Mouse (Mus musculus) kidney, adult 2 months (tissue): ENCODE measurements around the gene Atxn3.

Experiments
- CTCF ChIP-seq: fragments of 200-500 bp; conservative IDR thresholded peaks from 2 replicates; pipeline ENCODE4 v1.5.1; 2011; ENCODE audit warnings: low read depth, mild to moderate bottlenecking, control low read depth, low read length, moderate library complexity, mixed read lengths; ENCODE audit not compliant: insufficient read depth, insufficient read length
- POLR2A ChIP-seq: fragments of 200-500 bp; IDR thresholded peaks from one replicate; pipeline ENCODE4 v1.6.1; 2011; ENCODE audit warnings: low read depth, low read length, control low read depth

- TF ChIP-seq POLR2A (no peak), CTCF (no peak)
These were observed 35.7 kb downstream of the Atxn3 start for GRCm38 (mm10) chr12:101922313-101922712.
